9 mouse cellular contexts compared by ENCODE assay signal in genomic region chr2:142611113-142611512, GRCm38 (mm10).
DNase-seq lines count a peak whose midpoint lies in the region; ATAC-seq and TF ChIP-seq lines count a peak whose summit lies in the region.
"Had no signal": no experiment of that assay in that cellular context is flagged by ENCODE, and none has a peak within 500 bp of the region (broad histone marks: within the 10 kb centered on the region; RNA-seq: fewer than 3 reads in every experiment).

No protein-coding gene starts in this region.

- H3K27ac ChIP-seq in CH12.LX (ENCODE audit: insufficient read depth, low read depth) = no peak overlapping the region
- H3K27ac ChIP-seq in hindbrain, embryonic 14.5 days = no peak overlapping the region
- no peak overlapping the region for H3K27ac ChIP-seq in midbrain, postnatal 0 days (ENCODE audit: low read depth, low read length)
- H3K27ac ChIP-seq: limb, embryonic 13.5 days had no signal

- DNase-seq in embryo, embryonic 11 days = peak; percentile 26
- DNase-seq in embryo, embryonic 10.5 days (ENCODE audit: low spot score) = no peak
- peak; percentile 88 for DNase-seq in CH12.LX (ENCODE audit: extremely low read depth)
- DNase-seq in cerebellum, adult 9-11 months = peak; percentile 81
- no peak for DNase-seq in hindbrain, embryonic 14.5 days (ENCODE audit: low spot score)
- peak; percentile 43 to 76 for DNase-seq in left cerebral cortex, postnatal 25 days (ENCODE audit: low spot score in 2 of 2)
- peak; percentile 48 for DNase-seq in midbrain, postnatal 0 days (ENCODE audit: low spot score)
- peak; percentile 41 for DNase-seq in thymus, postnatal 4 days

- no peak overlapping the region for H3K9ac ChIP-seq in CH12.LX (ENCODE audit: insufficient read depth, low read depth)
- no peak overlapping the region for H3K9ac ChIP-seq in hindbrain, embryonic 14.5 days
- H3K9ac ChIP-seq in midbrain, postnatal 0 days (replicated peaks; ENCODE audit: low read length, poor library complexity, severe bottlenecking) = no peak overlapping the region
- H3K9ac ChIP-seq: limb, embryonic 13.5 days had no signal

- H3K9me3 ChIP-seq in CH12.LX (replicated peaks; ENCODE audit: low read length) = no peaks in the 10 kb centered on the region
- 0 out of 2 replicates have a peak, but pooled peaks cover 2% of the 10 kb centered on the region for H3K9me3 ChIP-seq in hindbrain, embryonic 14.5 days (ENCODE audit: control insufficient read depth, low read length)
- 0 out of 2 replicates have a peak, but pooled peaks cover 1% of the 10 kb centered on the region for H3K9me3 ChIP-seq in midbrain, postnatal 0 days (ENCODE audit: low read length)
- H3K9me3 ChIP-seq: limb, embryonic 13.5 days had no signal

- ATAC-seq in hindbrain, embryonic 14.5 days (ENCODE audit: low FRiP score) = peak; percentile 31; the same call in 1 of the 2 replicates
- ATAC-seq in midbrain, postnatal 0 days (ENCODE audit: low FRiP score) = peak; percentile 22; the same call in 1 of the 2 replicates

- H3K27me3 ChIP-seq in CH12.LX (replicated peaks) = no peaks in the 10 kb centered on the region
- no peaks in the 10 kb centered on the region for H3K27me3 ChIP-seq in hindbrain, embryonic 14.5 days (ENCODE audit: control insufficient read depth, insufficient read depth, low read length)
- no peaks in the 10 kb centered on the region for H3K27me3 ChIP-seq in midbrain, postnatal 0 days (ENCODE audit: insufficient read depth, low read length)
- H3K27me3 ChIP-seq: limb, embryonic 13.5 days had no signal

- dilution Hi-C loops in CH12.LX (cut with MboI; ENCODE audit: extremely low pct_ligation_motif_present, extremely low pct_unique_long_range_greater_than_20kb, low sequenced_read_pairs) = no loop called here

- H3K4me2 ChIP-seq in CH12.LX (ENCODE audit: insufficient read depth, low read depth, poor library complexity, severe bottlenecking) = no peak overlapping the region; the same call in 1 of the 2 replicates
- no peak overlapping the region for H3K4me2 ChIP-seq in hindbrain, embryonic 14.5 days (replicated peaks)
- H3K4me2 ChIP-seq in midbrain, postnatal 0 days (ENCODE audit: low read depth, low read length, poor library complexity, severe bottlenecking) = no peak overlapping the region
- H3K4me2 ChIP-seq: limb, embryonic 13.5 days had no signal

- H3K4me1 ChIP-seq in CH12.LX (ENCODE audit: control insufficient read depth in 1 of 2, insufficient read depth in 2 of 2) = peaks cover 0 to 43% of the 10 kb centered on the region in 2 experiments; a peak in 2 of 4 replicates
- no peaks in the 10 kb centered on the region for H3K4me1 ChIP-seq in hindbrain, embryonic 14.5 days (replicated peaks; ENCODE audit: control insufficient read depth, insufficient read depth, low read length)
- no peaks in the 10 kb centered on the region for H3K4me1 ChIP-seq in midbrain, postnatal 0 days (ENCODE audit: insufficient read depth, low read length)

- 70% methylated on average over 6 of the region's 6 CpGs for WGBS in hindbrain, embryonic 14.5 days
- 72% methylated on average over 6 of the region's 6 CpGs for WGBS in midbrain, postnatal 0 days

- H3K4me3 ChIP-seq in CH12.LX (replicated peaks in 1 of 3; ENCODE audit: low read depth in 2 of 3, low read length in 2 of 3, poor library complexity in 1 of 3) = peak overlapping the region in 1 of 3 experiments; percentile 26
- H3K4me3 ChIP-seq in hindbrain, embryonic 14.5 days (replicated peaks; ENCODE audit: low read length) = no peak overlapping the region
- no peak overlapping the region for H3K4me3 ChIP-seq in midbrain, postnatal 0 days (ENCODE audit: low read depth, low read length)
- H3K4me3 ChIP-seq: limb, embryonic 13.5 days had no signal

- intact Hi-C loops in left cerebral cortex, postnatal 25 days (cut with DNase I) = no loop called here

- in situ Hi-C loops in CH12.LX (cut with MboI; ENCODE audit: low pct_ligation_motif_present, low pct_unique_long_range_greater_than_20kb, low sequenced_read_pairs) = no loop called here

- peak; percentile 48 for TF ChIP-seq RAD21 in CH12.LX (IDR thresholded peaks at IDR 0.05; ENCODE audit: low read depth, low read length)

- no peak for TF ChIP-seq EP300 in CH12.LX (IDR thresholded peaks at IDR 0.05; ENCODE audit: low read length)

- no peaks in the 10 kb centered on the region for H3K79me2 ChIP-seq in CH12.LX (replicated peaks; ENCODE audit: control insufficient read depth, extremely low read depth, insufficient read depth, poor library complexity, severe bottlenecking)

- no peaks in the 10 kb centered on the region for H3K36me3 ChIP-seq in CH12.LX (replicated peaks in 1 of 2; ENCODE audit: control insufficient read depth in 1 of 2, insufficient read depth in 1 of 2, low read length in 1 of 2)
- no peaks in the 10 kb centered on the region for H3K36me3 ChIP-seq in hindbrain, embryonic 14.5 days (replicated peaks; ENCODE audit: control insufficient read depth, insufficient read depth)
- H3K36me3 ChIP-seq in midbrain, postnatal 0 days (ENCODE audit: insufficient read depth, low read length) = no peaks in the 10 kb centered on the region

- no peak for TF ChIP-seq POLR2A in CH12.LX (IDR thresholded peaks at IDR 0.05; ENCODE audit: low read depth, low read length)

- peak; percentile 24 to 62; a peak in 3 of 4 replicates for TF ChIP-seq CTCF in CH12.LX (conservative IDR thresholded peaks at IDR 0.05 in 1 of 2, IDR thresholded peaks at IDR 0.05 in 1 of 2; ENCODE audit: low read depth in 2 of 2, low read length in 2 of 2)
- TF ChIP-seq CTCF in midbrain, postnatal 0 days (IDR thresholded peaks at IDR 0.05) = peak; percentile 68

TF ChIP-seq in CH12.LX, 34 proteins besides CTCF, POLR2A, EP300 and RAD21:
- TF ChIP-seq ETS1 (conservative IDR thresholded peaks at IDR 0.05; ENCODE audit: low read depth, low read length) (no peak), MAX (IDR thresholded peaks at IDR 0.05; ENCODE audit: low read length) (no peak), CHD2 (IDR thresholded peaks at IDR 0.05; ENCODE audit: low read length) (no peak), ZKSCAN1 (IDR thresholded peaks at IDR 0.05; ENCODE audit: borderline replicate concordance, low read depth, low read length) (no peak), BHLHE40 (IDR thresholded peaks at IDR 0.05; ENCODE audit: low read depth, low read length) (no peak), TCF12 (IDR thresholded peaks at IDR 0.05; ENCODE audit: low read depth, low read length) (no peak), RCOR1 (conservative IDR thresholded peaks at IDR 0.05; ENCODE audit: low read depth, low read length) (no peak), PAX5 (IDR thresholded peaks at IDR 0.05; ENCODE audit: low read length) (no peak), HCFC1 (IDR thresholded peaks at IDR 0.05; ENCODE audit: low read depth, low read length) (peak; percentile 49), USF2 (conservative IDR thresholded peaks at IDR 0.05; ENCODE audit: low read depth, low read length) (no peak), KAT2A (IDR thresholded peaks at IDR 0.05; ENCODE audit: insufficient replicate concordance, low read length) (no peak), UBTF (IDR thresholded peaks at IDR 0.05; ENCODE audit: low read depth, low read length) (no peak), ELF1 (IDR thresholded peaks at IDR 0.05; ENCODE audit: low read depth, low read length) (peak; percentile 79), MXI1 (IDR thresholded peaks at IDR 0.05; ENCODE audit: low read depth, low read length) (no peak), E2F4 (IDR thresholded peaks at IDR 0.05; ENCODE audit: insufficient replicate concordance, low read depth, low read length) (no peak), ZNF384 (IDR thresholded peaks at IDR 0.05; ENCODE audit: low read depth, low read length) (no peak), MAZ (IDR thresholded peaks at IDR 0.05; ENCODE audit: low read depth, low read length) (no peak), MYC (IDR thresholded peaks at IDR 0.05; ENCODE audit: low read depth, low read length) (peak; percentile 42; the same call in 1 of the 2 replicates), ZC3H11A (IDR thresholded peaks at IDR 0.05; ENCODE audit: low read depth, low read length) (no peak), NRF1 (IDR thresholded peaks at IDR 0.05; ENCODE audit: low read depth, low read length) (no peak), JUN (IDR thresholded peaks at IDR 0.05; ENCODE audit: insufficient read depth, low read depth, low read length) (no peak), SMC3 (IDR thresholded peaks at IDR 0.05; ENCODE audit: low read depth, low read length) (peak; percentile 56), TBP (conservative IDR thresholded peaks at IDR 0.05; ENCODE audit: low read depth, low read length) (no peak)

Comparison
In these comparisons a context has a peak if more than half of its experiments do, and no peak if none do; other contexts are left out.
1. DNase-seq: peak in embryo, embryonic 11 days (single experiment), CH12.LX (single experiment), cerebellum, adult 9-11 months (single experiment), left cerebral cortex, postnatal 25 days (2 of 2), midbrain, postnatal 0 days (single experiment) and thymus, postnatal 4 days (single experiment); none in embryo, embryonic 10.5 days (single experiment) and hindbrain, embryonic 14.5 days (single experiment).